Mouse (Mus musculus) liver, adult 2 months (tissue): Measurements from ENCODE around the gene Gpkow.

Experiments
- CTCF ChIP-seq: fragments of 200-500 bp; IDR thresholded peaks from 2 replicates; pipeline ENCODE4 v1.5.1; 2011; ENCODE audit warnings: low read depth, low read length, control low read depth
- POLR2A ChIP-seq: fragments of 200-500 bp; IDR thresholded peaks from 2 replicates; pipeline ENCODE4 v1.6.1; 2011; ENCODE audit warnings: low read length, control low read depth; ENCODE audit not compliant: insufficient read depth; ENCODE audit errors: extremely low read depth

DNA sequence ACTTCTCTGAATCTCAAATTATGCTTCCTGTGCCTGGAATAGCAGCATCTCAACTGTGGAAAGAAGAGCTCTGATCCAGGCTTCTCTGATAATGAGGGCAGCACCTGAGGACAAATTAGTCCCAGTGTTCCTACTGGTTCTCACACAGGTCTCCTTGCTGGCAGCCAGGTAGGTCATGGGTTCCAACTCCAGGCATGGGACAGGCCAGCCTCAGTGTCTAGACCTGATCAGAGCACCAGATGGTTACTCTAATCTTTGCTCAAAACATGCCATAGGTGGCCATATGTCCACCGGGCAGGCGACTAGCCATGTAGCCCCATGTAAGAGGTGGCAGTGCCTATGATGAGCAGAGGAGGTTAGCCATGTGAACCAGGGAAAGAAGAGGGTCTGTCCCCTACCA, 8.6 kb upstream of the Gpkow start:
- TF ChIP-seq POLR2A (no peak), CTCF (no peak)
